Mouse (Mus musculus) testis, adult 2 months (tissue): ENCODE data around the gene Zbtb22. TPM values are rescaled to one million over a fixed set of nuclear protein-coding genes. Genes with fewer than 3 reads are reported as not detected.

ENCODE experiments used
- H3K27ac ChIP-seq: fragments of 200-500 bp; 2 replicates; pipeline ENCODE4 v1.5.1; 2012; ENCODE audit warnings: low read depth, low read length; ENCODE audit not compliant: control insufficient read depth, insufficient read depth
- H3K27me3 ChIP-seq: fragments of 200-500 bp; 2 replicates; pipeline ENCODE4 v1.6.1; 2012; ENCODE audit warnings: mild to moderate bottlenecking, low read length, moderate library complexity; ENCODE audit not compliant: control insufficient read depth, insufficient read depth
- H3K36me3 ChIP-seq: fragments of 200-500 bp; 2 replicates; pipeline ENCODE4 v1.6.1; 2012; ENCODE audit warnings: mild to moderate bottlenecking, low read length; ENCODE audit not compliant: control insufficient read depth, insufficient read depth
- H3K4me1 ChIP-seq: fragments of 200-500 bp; 2 replicates; pipeline ENCODE4 v1.6.1; 2012; ENCODE audit warnings: low read length; ENCODE audit not compliant: control insufficient read depth, insufficient read depth
- H3K4me3 ChIP-seq: fragments of 200-500 bp; 2 replicates; pipeline ENCODE4 v1.5.1; 2012; ENCODE audit warnings: low read depth, mild to moderate bottlenecking, low read length, moderate library complexity, mixed read lengths; ENCODE audit not compliant: control insufficient read depth
- CTCF ChIP-seq: fragments of 200-500 bp; IDR thresholded peaks from 2 replicates; pipeline ENCODE4 v1.5.1; 2012; ENCODE audit warnings: low read depth, mild to moderate bottlenecking, inconsistent platforms, low read length, moderate library complexity; ENCODE audit not compliant: control insufficient read depth, insufficient read depth, insufficient replicate concordance
- POLR2A ChIP-seq: fragments of 200-500 bp; IDR thresholded peaks from 2 replicates; pipeline ENCODE4 v1.6.1; 2012; ENCODE audit warnings: low read depth, mild to moderate bottlenecking, inconsistent platforms, low read length, moderate library complexity; ENCODE audit not compliant: control insufficient read depth
- polyA plus RNA-seq: library from polyadenylated mRNA; depleted of rRNA; stranded (reverse); fragments of >200 nt; gene quantifications from 2 replicates; pipeline ENCODE4 v1.2.3, GENCODE M21; 2012

Zbtb22 gene
- polyA plus RNA-seq, 1 experiment, result 66.5 TPM

- TF ChIP-seq CTCF (no peak), POLR2A (no peak)
- no peaks in the 10 kb centered on the region for H3K36me3 ChIP-seq
- no peak overlapping the region for H3K27ac ChIP-seq
- peaks cover 10% of the 10 kb centered on the region for H3K4me1 ChIP-seq
- H3K27me3 ChIP-seq, result no peaks in the 10 kb centered on the region
- no peak overlapping the region for H3K4me3 ChIP-seq
Observed at GRCm38 (mm10) chr17:33932448-33932847, 16.7 kb downstream of the Zbtb22 start.

- H3K27ac ChIP-seq, result no peak overlapping the region
- H3K36me3 ChIP-seq, result no peaks in the 10 kb centered on the region
- no peak for TF ChIP-seq POLR2A
- TF ChIP-seq CTCF, result no peak
- no peak overlapping the region for H3K4me3 ChIP-seq
- H3K27me3 ChIP-seq, result no peaks in the 10 kb centered on the region
- peaks cover 10% of the 10 kb centered on the region for H3K4me1 ChIP-seq
Observed at GRCm38 (mm10) chr17:33932970-33933369, 17.3 kb downstream of the Zbtb22 start.

- no peak overlapping the region for H3K4me3 ChIP-seq
- H3K27ac ChIP-seq, result no peak overlapping the region
- no peaks in the 10 kb centered on the region for H3K27me3 ChIP-seq
- H3K36me3 ChIP-seq, result no peaks in the 10 kb centered on the region
- TF ChIP-seq CTCF (no peak), POLR2A (no peak)
- peaks cover 20% of the 10 kb centered on the region for H3K4me1 ChIP-seq
Observed at GRCm38 (mm10) chr17:33935422-33936055, 19.8 kb downstream of the Zbtb22 start.

DNA sequence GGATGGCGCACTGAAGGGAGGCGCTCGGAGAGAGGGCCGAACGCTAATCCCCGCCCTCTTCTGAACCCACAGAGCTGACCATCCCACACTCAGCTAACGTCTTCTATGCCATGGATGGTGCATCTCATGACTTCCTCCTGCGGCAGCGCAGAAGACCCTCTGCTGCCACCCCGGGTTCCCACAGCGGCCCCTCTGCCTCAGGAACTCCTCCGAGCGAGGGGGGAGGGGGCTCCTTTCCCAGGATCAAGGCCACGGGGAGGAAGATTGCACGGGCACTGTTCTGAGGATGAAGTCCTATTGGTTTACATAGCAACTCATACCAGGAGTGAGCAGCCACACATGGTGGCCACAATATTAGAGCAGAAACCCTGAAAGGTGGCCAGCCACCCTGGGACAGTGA, 21.3 kb downstream of the Zbtb22 start:
- TF ChIP-seq POLR2A (no peak), CTCF (no peak)
- H3K4me1 ChIP-seq, result peaks cover 18% of the 10 kb centered on the region
- H3K36me3 ChIP-seq, result no peaks in the 10 kb centered on the region
- H3K27me3 ChIP-seq, result no peaks in the 10 kb centered on the region
- no peak overlapping the region for H3K4me3 ChIP-seq
- H3K27ac ChIP-seq, result no peak overlapping the region

DNA sequence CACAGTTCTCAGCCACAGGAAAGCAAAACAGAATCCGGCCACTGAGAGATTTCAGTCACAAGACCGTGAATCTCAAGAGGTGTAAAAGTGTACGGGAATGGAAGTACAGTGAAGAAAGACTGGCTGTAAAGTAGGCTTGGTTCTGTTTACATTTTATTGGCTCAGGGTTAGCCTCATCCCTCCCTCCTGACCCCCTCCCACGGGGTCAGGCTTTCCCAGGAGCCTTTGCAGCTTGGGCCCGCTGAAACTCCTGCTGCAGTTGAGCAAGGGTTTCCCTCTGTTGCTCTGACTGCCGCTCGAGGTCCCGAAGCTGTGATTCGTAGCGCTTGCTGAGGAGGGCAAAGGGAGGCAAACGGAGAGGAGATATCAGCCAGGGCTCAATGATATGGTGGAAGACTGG, 23.1 kb downstream of the Zbtb22 start:
- H3K4me3 ChIP-seq, result peak overlapping the region; percentile 98
- H3K4me1 ChIP-seq, result peaks cover 18% of the 10 kb centered on the region
- TF ChIP-seq CTCF, result no peak
- TF ChIP-seq POLR2A, result no peak
- H3K36me3 ChIP-seq, result no peaks in the 10 kb centered on the region
- H3K27ac ChIP-seq, result no peak overlapping the region
- H3K27me3 ChIP-seq, result no peaks in the 10 kb centered on the region

DNA sequence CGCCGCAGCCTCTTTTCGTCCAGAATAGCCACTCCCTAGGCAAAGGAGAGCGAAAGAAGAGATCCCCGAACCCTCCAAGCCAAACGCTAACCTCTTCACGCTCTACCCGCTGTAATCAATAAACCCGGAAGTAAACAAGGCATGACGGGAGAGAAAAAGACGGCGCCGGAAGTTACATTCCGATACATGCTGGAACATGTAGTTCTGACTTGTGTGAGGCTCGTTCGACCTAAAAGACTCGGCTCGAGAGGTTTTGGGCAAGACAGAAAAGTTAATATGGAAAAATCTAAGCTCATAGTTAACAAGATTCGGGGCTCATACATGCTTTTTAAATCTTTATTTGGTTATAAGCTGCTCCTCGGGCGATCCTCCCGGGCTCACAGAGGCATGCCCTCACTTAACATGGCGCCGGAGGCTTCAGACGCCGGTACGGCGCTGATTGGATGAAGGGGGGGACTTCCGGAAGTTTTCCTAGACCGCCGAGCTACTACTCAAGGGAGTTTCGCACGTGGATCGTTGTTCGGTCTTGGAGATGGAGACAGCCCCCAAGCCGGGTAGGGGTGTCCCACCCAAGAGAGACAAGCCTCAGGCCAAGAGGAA, 24.6 kb downstream of the Zbtb22 start, which contains the start of the genes Pfdn6 and Wdr46:
Gene Pfdn6 (minus strand): TSS at position 138 of the 600 bp plus-strand sequence.
Gene Wdr46 (plus strand): TSS at position 455 of the 600 bp plus-strand sequence.
- Histone ChIP-seq H3K27me3 (no peaks in the 10 kb centered on the region), H3K27ac (peak within 1 kb of the TSS; percentile 85), H3K36me3 (0 out of 2 replicates have a peak, but pooled peaks cover 1% of the 10 kb centered on the region), H3K4me1 (peaks cover 18% of the 10 kb centered on the region), H3K4me3 (peak within 1 kb of the TSS; percentile 98)
- no peak for TF ChIP-seq CTCF
- peak; percentile 29; the same call in 1 of the 2 replicates for TF ChIP-seq POLR2A

- TF ChIP-seq CTCF (no peak), POLR2A (no peak)
- H3K36me3 ChIP-seq, result 0 out of 2 replicates have a peak, but pooled peaks cover 1% of the 10 kb centered on the region
- peak overlapping the region; percentile 98 for H3K4me3 ChIP-seq
- H3K27ac ChIP-seq, result peak overlapping the region; percentile 85; the same call in 1 of the 2 replicates
- peaks cover 18% of the 10 kb centered on the region for H3K4me1 ChIP-seq
- no peaks in the 10 kb centered on the region for H3K27me3 ChIP-seq
Observed at GRCm38 (mm10) chr17:33940981-33941380, 25.3 kb downstream of the Zbtb22 start.
